Mouse (Mus musculus) lung, embryonic 16.5 days (tissue): Measurements from ENCODE around the gene Fscn3. TPM values are rescaled to one million over a fixed set of nuclear protein-coding genes. Genes with fewer than 3 reads are reported as not detected.

Experiments
- ATAC-seq: fragments of 200-750 bp; cut with Nextera tagmentation; 2 replicates; pipeline ENCODE4 v1.8.0; 2017; ENCODE audit warnings: low read depth, mild to moderate bottlenecking, moderate library complexity
- H3K27ac ChIP-seq: fragments of 300-500 bp; sonication (generic); 2 replicates; pipeline ENCODE4 v1.5.1; 2014; ENCODE audit warnings: mild to moderate bottlenecking, control low read depth, low read length
- H3K27me3 ChIP-seq: fragments of 300-500 bp; sonication (generic); 2 replicates; pipeline ENCODE4 v1.6.1; 2014; ENCODE audit warnings: low read depth, low read length, mixed read lengths; ENCODE audit not compliant: control insufficient read depth, insufficient read depth
- H3K36me3 ChIP-seq: fragments of 300-500 bp; sonication (generic); 2 replicates; pipeline ENCODE4 v1.6.1; 2014; ENCODE audit warnings: low read length; ENCODE audit not compliant: control insufficient read depth, insufficient read depth
- H3K4me1 ChIP-seq: fragments of 300-500 bp; sonication (generic); replicated peaks from 2 replicates; pipeline ENCODE4 v1.6.1; 2014; ENCODE audit warnings: low read length, mixed read lengths; ENCODE audit not compliant: control insufficient read depth, insufficient read depth
- H3K4me2 ChIP-seq: fragments of 300-500 bp; sonication (generic); 2 replicates; pipeline ENCODE4 v1.6.1; 2014; ENCODE audit warnings: low read depth, low read length, control low read depth
- H3K4me3 ChIP-seq: fragments of 300-500 bp; sonication (generic); 2 replicates; pipeline ENCODE4 v1.5.1; 2014; ENCODE audit warnings: mild to moderate bottlenecking, low read length, control low read depth
- H3K9ac ChIP-seq: fragments of 300-500 bp; sonication (generic); 2 replicates; pipeline ENCODE4 v1.6.1; 2014; ENCODE audit warnings: low read length, control low read depth
- H3K9me3 ChIP-seq: fragments of 300-500 bp; sonication (generic); 2 replicates; pipeline ENCODE4 v1.6.1; 2016; ENCODE audit warnings: low read length; ENCODE audit not compliant: control insufficient read depth
- WGBS: fragments of 180-500 bp; shearing (Covaris S2); extraction: QIAGEN DNeasy Blood & Tissue Kit; methylation state at CpG from one replicate; pipeline ENCODE4 v1.1.7; 2014; 5-methylcytosine and 5-hydroxymethylcytosine counted together
- polyA plus RNA-seq: library from polyadenylated mRNA; unstranded; fragments of >200 nt; fragmentation: Nextera tagmentation; extraction: Ambion mirVana; gene quantifications from 2 replicates; pipeline ENCODE4 v1.2.1, GENCODE M21; 2015

Fscn3 gene
- polyA plus RNA-seq, 1 experiment from 2014 or later, result 0.08 TPM

DNA sequence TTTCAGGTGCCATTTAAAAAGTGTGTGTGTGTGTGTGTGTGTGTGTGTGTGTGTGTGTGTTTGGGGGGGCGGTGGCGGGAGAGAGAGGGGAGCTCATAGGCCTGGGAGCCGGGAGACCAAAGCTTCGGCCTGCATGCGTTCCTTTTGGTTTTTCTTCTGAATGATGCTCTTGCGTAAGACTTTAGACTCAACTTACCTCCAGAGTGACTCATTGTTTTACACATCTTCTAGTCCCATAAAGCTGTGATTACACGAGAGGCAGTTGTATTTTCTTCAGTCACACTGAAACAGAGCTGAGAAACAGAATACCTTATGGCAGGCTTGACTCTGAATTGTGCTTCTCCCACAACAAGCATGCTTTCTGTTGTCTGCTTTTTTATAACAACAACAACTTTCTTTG lies 59.3 kb downstream of the Fscn3 start:
- H3K4me3 ChIP-seq, result no peak overlapping the region
- no peaks in the 10 kb centered on the region for H3K27me3 ChIP-seq
- H3K4me2 ChIP-seq, result no peak overlapping the region
- no peak overlapping the region for H3K27ac ChIP-seq
- no peak overlapping the region for H3K9ac ChIP-seq
- 85% methylated on average over 7 of the region's 7 CpGs for WGBS
- peaks cover 15% of the 10 kb centered on the region for H3K4me1 ChIP-seq
- H3K36me3 ChIP-seq, result peaks cover 3% of the 10 kb centered on the region; the same call in 1 of the 2 replicates
- no peak for ATAC-seq
- no peaks in the 10 kb centered on the region for H3K9me3 ChIP-seq

Other genes starting within 250 kb of the Fscn3 start
- gene Zfp800, start 29.8 kb upstream of the Fscn3 start, polyA plus RNA-seq, result 18.0 and 18.9 TPM in 2 replicates
- 342 and 379 TPM in 2 replicates for gene Arf5, start 4.2 kb upstream of the Fscn3 start, polyA plus RNA-seq
- 11.3 and 12.3 TPM in 2 replicates for gene Gcc1, start 601 bp downstream of the Fscn3 start, polyA plus RNA-seq
- not detected in 2 replicates for gene Pax4, start 21.6 kb downstream of the Fscn3 start, polyA plus RNA-seq
- gene Snd1, start 47.4 kb downstream of the Fscn3 start, polyA plus RNA-seq, result 121 and 128 TPM in 2 replicates